Mouse (Mus musculus) inflammation-experienced regulatory T-cells, adult 6 months (primary cell): ENCODE data around the gene Gm30191. TPM values are rescaled to one million over a fixed set of nuclear protein-coding genes. Genes with fewer than 3 reads are reported as not detected.
"Not testable (repeated sequence)": the region's sequence is repeated elsewhere in the genome, so short reads cannot be mapped to it uniquely, and the experiment has no call there.

Source experiments
- ATAC-seq: one replicate; pipeline ENCODE4 v1.8.0; 2017
- polyA plus RNA-seq, 3 experiments: library from polyadenylated mRNA; unstranded; fragments of 100-300 nt; shearing (Covaris generic); gene quantifications; one replicate each; pipeline ENCODE4 v1.2.1; 2017

Gm30191 gene
- polyA plus RNA-seq, 3 experiments from 2014 or later: not detected

DNA sequence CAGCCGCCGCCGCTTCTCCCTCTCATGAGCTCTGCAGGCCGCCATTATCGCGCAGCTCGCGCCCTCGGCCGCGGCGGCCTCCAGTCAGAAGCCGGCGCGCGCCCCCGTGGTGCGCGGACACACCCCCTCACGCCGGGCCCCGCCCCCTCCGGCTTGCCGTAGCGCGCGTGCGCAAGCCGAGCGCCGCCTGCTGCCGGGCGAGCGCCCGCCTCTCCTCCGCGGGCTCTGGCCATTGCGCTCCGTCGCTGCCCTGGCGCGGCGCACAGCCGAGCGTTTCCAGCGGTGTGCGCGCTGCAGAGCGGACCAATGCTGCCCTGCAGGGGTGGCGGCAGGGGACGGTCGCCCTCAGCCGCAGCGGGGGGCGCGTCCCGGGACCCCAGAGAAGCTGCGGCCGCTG lies 40.4 kb downstream of the Gm30191 start:
- peak; percentile 79 for ATAC-seq

DNA sequence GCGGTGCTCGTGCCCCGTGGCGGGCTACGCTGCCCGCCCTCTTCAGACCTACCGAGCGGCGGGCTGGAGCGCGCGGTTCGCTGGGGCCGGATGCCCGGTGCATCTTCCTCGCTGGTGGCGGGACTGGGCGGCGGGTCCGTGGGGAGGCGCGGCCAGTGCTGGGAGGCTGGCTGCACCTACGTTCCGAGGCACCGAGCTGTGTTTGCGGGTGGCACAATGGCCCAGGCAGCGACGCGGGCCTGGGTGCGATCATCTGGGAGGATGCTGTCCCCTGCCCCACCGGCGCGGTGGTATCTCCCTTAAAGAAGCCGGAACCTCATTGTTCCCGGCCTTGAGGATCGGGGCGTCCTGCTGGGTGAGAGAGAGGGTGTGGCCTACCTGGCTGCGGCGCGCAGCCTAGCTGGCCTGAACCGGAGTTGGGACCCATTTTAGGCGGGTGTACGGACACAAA lies 40.9 kb downstream of the Gm30191 start, which contains the start of gene Pdik1l:
Gene Pdik1l, minus strand, starts transcription at position 321 of the 451 bp plus-strand sequence.
- peak; percentile 81 for ATAC-seq

DNA sequence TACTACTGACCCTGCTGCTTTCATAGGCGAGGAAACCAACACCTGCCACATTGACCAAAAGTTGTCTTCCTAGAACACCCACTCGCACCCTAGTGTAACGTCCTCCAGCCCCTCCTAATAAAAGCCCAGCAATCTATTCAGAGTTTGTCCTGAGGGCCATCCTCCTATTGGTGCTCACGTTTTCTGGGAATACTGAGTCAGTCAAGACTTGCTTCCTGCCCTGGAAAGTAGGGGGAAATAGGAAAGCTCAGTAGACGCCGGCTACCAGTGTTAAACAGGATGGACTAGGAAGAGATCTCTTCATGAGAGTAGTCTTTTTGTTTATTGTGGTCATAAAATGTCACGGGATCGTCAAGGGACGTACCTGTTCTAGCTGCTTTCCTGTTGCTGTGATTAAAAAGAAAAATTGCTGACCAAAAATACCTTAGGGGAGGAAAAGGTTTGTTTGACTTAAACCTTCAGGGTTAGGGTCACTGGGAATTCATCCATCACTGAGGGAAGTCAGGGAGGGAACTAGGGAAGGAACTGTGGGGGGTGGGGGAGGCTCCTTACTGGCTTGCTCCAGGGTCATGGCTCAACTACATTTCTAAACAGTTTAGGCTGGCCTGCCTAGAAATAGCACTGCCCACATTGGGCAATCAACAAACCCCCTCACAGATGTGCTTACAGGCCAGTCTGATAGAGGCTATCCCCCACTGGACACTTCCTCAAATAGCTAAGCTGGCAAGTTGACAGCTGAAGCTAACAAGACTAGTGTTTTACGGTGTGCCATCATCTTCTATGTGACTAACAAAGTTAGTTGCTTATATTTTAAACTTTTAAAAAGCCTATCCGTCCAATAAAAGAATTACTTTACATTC lies 41.9 kb downstream of the Gm30191 start:
- no peak for ATAC-seq

DNA sequence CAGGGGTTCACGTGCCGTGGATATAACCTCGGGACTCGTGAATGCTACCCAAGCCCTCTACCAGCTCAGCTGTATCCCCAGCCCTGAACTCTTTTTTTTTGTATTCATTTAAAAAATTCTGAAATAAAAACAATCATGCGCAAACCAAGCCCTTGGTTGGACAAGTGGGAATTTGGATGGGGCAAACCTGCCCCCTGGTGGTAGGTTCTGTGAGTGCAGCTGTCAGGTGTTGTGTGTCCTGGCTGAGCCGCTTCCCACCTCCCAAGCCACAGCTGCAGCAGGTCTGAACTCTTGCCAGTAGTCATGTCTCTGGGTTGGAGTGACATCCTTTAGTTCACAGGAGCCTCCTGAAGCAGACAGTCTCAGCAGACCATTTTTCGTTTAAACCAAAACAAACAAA lies 45.3 kb downstream of the Gm30191 start:
- no peak for ATAC-seq

DNA sequence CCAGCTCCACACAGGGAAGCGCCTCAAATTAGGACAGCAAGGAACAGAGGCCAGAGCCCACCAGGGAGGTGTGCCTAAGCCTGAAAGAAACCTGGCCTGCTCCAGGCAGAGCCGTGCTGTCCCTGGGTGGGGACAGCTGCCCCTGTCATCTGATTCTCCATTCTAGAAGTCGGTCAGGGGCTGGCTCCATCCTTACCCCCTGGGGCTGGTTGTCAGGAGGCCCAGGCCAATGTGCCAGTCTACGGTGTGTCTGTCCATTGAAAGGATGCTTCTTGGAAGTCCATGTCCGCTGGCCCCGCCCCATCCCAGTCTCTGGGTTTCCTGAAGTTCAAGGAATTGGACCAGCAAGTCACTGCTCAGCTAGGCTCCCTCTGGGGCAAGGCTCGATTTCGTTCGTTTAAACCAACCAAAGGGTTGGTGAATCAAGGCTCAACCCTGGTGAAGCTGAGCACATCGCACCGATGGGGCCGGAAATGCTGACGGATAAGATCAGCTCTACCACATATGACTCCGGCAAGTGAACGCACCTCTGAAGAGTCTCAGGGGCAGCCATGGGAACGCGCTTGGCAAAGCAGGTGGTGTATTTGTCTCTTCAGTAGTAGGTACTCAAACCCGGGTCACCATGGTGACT lies 46.4 kb downstream of the Gm30191 start:
- no peak for ATAC-seq

DNA sequence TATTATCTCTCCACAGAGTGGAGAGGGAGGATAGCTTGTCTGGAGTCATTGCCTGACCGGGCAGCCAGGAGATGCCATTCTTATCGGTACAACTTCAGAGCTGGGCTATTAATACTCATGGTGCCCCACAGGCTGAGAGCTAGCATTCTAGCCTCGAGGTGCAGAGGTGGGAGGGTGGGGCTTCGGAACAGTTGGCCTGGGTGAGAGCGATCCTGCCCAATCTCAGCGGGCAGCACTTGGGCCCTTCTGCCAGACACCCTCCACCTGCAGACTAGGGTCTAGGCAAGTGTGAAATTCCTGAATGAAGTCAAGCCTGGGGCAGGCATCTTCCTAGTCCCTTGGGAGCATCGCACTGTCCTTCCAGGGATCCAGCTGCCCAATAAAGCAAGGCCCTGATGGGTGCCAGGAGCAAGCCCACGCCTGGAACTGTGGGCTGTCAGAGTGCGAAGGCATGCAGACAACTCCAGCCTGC lies 47.0 kb downstream of the Gm30191 start:
- no peak for ATAC-seq

DNA sequence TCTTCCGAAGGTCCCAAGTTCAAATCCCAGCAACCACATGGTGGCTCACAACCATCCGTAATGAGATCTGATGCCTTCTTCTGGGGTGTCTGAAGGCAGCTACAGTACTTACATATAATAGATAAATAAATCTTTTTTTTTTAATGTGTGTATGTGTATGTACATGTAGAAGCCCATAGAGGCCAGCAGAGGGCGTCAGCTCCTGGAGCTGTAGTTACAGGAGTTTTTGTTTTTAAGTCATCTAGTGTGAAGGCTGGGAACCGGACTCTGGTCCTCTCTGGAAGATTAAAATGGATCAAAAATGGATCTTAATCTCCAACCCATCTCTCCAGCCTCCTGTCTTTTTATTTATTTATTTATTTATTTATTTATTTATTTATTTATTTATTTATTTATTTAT lies 49.4 kb downstream of the Gm30191 start:
- not testable (repeated sequence) for ATAC-seq

DNA sequence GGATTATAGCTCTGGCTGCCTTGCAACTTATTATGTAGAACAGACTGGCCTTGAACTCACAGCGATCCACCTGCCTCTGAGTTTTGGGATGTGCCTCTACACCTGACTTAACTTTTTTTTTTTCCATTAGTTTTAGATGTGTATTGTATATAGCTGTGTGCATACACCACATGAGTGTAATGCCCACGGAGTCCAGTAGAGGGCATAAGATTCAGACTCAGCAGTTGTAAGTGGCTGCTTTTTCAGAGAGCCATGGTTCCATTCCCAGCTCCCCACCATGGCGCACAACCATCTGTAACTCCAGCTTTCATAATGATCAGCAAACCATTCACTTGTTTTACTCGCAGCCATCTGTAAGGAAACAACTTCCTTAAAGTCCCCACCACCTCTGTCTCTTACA lies 49.8 kb downstream of the Gm30191 start:
- no peak for ATAC-seq

DNA sequence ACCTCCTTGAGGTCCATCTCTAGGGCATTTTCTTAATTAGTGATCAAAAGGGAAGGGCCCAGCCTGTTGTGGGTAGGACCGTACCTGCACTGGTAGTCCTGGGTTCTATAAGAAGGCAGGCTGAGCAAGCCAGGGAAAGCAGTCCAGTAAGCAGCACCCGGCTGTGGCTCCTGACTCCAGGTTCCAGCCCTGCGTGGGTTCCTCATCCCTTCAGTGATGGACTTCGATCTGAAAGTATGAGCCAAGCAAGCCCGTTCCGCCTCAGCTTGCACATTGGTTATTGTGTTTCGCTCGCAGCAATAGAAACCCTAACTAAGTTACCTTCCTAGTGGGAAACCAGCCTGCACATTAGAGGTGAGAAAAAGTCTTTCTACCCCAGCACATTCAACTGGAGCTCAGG lies 50.6 kb downstream of the Gm30191 start:
- no peak for ATAC-seq

DNA sequence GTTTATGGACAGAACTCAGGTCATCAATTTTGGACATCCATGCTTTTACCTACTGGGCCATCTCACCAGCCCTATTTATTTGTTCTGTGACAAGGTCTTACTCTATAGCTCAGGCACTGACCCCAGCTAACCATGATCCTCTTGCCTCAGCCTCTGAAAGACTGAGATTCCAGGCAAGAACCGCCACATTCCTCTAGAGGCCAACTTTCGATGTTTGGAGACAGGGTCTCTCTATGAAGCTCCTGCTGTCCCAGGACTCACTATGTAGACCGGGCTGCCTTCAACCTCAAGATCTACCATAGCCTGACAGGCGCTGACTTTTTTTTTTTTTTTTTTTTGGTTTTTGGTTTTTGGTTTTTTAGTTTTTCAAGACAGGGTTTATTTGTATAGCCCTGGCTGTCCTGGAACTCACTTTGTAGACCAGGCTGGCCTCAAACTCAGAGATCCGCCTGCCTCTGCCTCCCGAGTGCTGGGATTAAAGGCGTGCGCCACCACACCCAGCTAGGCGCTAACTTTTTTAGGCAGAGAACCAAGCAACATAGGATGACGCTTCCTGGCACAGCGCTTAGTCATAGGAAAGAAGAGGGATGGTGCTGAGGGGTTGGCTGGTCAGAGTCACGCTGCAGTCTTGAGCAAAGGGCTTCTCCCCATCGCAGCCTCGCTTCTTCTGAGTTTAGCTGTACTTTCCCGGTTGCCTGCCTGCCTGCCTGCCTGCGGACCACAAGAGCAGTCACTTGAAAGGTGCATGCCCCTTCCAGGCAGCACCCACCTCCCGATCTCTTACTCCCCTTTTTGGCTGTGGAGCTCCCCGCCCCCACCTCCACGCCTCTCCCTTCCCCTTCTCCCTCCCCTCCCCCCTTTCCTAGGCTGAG lies 52.1 kb downstream of the Gm30191 start:
- no peak for ATAC-seq

DNA sequence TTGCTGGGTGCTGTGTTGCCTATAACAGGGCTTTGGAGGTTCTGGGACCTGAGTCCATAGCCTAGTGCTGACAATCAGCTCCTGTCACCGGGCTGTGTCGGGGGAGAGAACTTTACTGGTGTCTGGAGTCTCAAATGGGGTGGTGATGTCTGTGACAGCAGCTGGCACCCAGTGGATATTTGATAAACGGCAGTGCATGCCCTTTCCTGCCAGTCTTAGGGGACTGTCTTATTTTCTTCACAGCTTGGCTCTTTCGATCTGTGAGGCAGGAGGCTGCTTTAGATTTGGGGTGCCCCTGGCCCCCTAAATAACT lies 52.7 kb downstream of the Gm30191 start:
- no peak for ATAC-seq

Other genes with a start within 250 kb of the Gm30191 start
- 10 to 100 TPM; 16.1 to 22.4 (median 18.6) TPM for gene Dhdds, start 246.0 kb upstream of the Gm30191 start, polyA plus RNA-seq
- under 1 TPM in 1 of 3 experiments, not detected in 2; 0.16 TPM for gene Lin28a, start 228.1 kb upstream of the Gm30191 start, polyA plus RNA-seq
- gene Zfp683, start 193.1 kb upstream of the Gm30191 start, polyA plus RNA-seq: 1 to 10 TPM in 1 of 3 experiments, under 1 TPM in 2; 0.80 to 1.1 (median 0.94) TPM
- gene Crybg2, start 186.1 kb upstream of the Gm30191 start, polyA plus RNA-seq: 10 to 100 TPM; 10.8 to 23.3 (median 14.1) TPM
- gene Cd52, start 151.9 kb upstream of the Gm30191 start, polyA plus RNA-seq: 1,000 to 10,000 TPM; 2,728 to 3,832 (median 3,666) TPM
- 10 to 100 TPM; 36.2 to 54.5 (median 36.5) TPM for gene Ubxn11, start 144.4 kb upstream of the Gm30191 start, polyA plus RNA-seq
- gene Sh3bgrl3, start 118.1 kb upstream of the Gm30191 start, polyA plus RNA-seq: 1,000 to 10,000 TPM in 2 of 3 experiments, 100 to 1,000 TPM in 1; 884 to 1,358 (median 1,179) TPM
- 100 to 1,000 TPM in 2 of 3 experiments, 10 to 100 TPM in 1; 61.0 to 150 (median 121) TPM for gene Cep85, start 59.8 kb upstream of the Gm30191 start, polyA plus RNA-seq
- not detected for gene Gm7534, start 43.9 kb upstream of the Gm30191 start, polyA plus RNA-seq
- not detected for gene Catsper4, start 19.6 kb upstream of the Gm30191 start, polyA plus RNA-seq
- not detected for gene Cnksr1, start 8.5 kb upstream of the Gm30191 start, polyA plus RNA-seq
- 1 to 10 TPM in 1 of 3 experiments, not detected in 2; 2.3 TPM for gene E130218I03Rik, start 3.3 kb upstream of the Gm30191 start, polyA plus RNA-seq
- gene Zfp593, start 1.3 kb upstream of the Gm30191 start, polyA plus RNA-seq: 1 to 10 TPM; 4.7 to 6.4 (median 4.9) TPM
- not detected for gene Grrp1, start 7.2 kb downstream of the Gm30191 start, polyA plus RNA-seq
- 10 to 100 TPM; 18.5 to 26.7 (median 23.7) TPM for gene Pdik1l, start 41.0 kb downstream of the Gm30191 start, polyA plus RNA-seq
- not detected for gene Trim63, start 68.2 kb downstream of the Gm30191 start, polyA plus RNA-seq
- gene Slc30a2, start 96.2 kb downstream of the Gm30191 start, polyA plus RNA-seq: under 1 TPM; 0.21 to 0.34 (median 0.29) TPM
- gene Extl1, start 136.9 kb downstream of the Gm30191 start, polyA plus RNA-seq: 1 to 10 TPM in 2 of 3 experiments, under 1 TPM in 1; 0.21 to 1.3 (median 1.0) TPM
- 1 to 10 TPM in 2 of 3 experiments, under 1 TPM in 1; 0.80 to 1.5 (median 1.2) TPM for gene Pafah2, start 149.4 kb downstream of the Gm30191 start, polyA plus RNA-seq
- gene Stmn1, start 221.4 kb downstream of the Gm30191 start, polyA plus RNA-seq: 100 to 1,000 TPM in 1 of 3 experiments, 10 to 100 TPM in 2; 62.2 to 637 (median 91.9) TPM
- gene Paqr7, start 249.8 kb downstream of the Gm30191 start, polyA plus RNA-seq: 10 to 100 TPM; 22.5 to 35.0 (median 31.7) TPM